Mouse (Mus musculus) heart, postnatal 0 days (tissue): ENCODE results near the gene Tbc1d23.

Experiments
- CTCF ChIP-seq: IDR thresholded peaks from 2 replicates; pipeline ENCODE4 v1.5.1; 2016; ENCODE audit warnings: antibody characterized with exemption, control low read depth, low read depth
- EP300 ChIP-seq: IDR thresholded peaks from 2 replicates; pipeline ENCODE4 v1.6.1; 2016; ENCODE audit warnings: antibody characterized with exemption, low read depth

DNA sequence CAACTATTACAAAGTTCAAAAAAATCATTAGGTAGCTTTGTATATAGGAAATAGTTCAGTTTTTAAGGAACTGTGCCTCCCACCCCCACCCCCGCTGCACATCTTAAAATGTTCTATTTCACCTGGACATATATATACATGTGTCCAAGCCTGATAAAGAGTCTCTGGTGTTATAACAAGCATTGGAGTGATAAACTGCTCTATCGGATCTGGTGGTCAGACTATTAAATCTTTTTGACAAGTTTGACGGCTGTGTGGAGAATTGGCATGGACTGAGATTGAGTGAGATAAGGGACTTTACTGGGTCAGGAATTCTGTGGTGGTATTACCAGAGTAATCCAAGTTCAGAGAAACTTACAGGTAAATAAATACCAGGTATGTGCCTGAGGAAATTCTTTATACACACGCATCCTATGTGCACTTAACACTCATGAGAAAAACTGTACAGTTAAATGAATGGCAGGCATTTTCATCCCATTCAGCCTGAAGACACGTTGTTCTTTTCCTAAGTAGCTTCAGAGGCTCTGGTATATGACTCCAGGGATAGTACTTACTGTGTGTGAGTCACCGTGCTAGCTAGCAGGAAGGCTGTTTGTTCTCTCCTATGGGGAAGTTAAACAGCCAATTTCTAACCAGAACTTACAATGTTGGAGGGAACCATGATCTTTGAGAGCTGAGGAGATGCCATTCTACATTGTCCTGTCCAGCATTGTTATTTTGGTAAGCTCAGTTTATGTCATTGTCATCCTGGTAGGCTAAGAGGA lies 108.4 kb downstream of the Tbc1d23 start:
- no peak for TF ChIP-seq CTCF
- no peak for TF ChIP-seq EP300
